ENCODE assay signal across 8 mouse cellular contexts in the genomic region with DNA sequence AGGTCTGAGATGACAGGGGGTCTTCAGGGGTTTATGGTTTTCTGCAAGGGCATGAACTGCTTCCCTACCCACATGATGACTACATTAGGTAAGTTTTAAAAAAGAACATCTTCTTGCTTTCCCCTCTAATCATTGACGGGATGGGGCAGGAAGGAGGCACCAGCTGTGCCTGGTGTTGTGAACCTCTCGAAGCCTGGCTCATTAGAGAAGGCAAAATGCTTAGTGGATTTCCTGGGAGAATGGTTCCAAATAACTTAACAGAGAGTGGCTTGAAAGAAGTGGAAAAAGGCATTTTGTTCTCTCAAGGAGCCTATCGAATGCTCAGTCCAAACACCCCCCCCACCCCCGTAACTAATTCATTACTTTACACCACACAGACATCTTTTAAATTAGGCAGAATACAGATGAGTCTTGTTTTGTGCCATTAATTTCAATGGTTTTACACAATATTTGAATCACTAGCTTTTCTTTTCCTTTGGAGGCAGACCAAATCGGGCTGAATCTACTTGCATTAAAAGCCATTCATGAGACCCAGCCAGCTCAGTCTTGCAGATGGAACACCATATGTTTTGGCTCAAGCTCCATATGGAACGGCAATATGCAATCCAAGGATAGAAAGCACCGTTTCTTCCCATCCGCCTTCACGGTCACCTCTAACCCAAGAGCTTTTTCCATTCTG.
DNase-seq lines count a peak whose midpoint lies in the region; ATAC-seq and TF ChIP-seq lines count a peak whose summit lies in the region.

No protein-coding gene starts in this region.

- no peak overlapping the region for H3K27ac ChIP-seq in lung, embryonic 16.5 days (ENCODE audit: low read length)
- H3K27ac ChIP-seq in left cerebral cortex, adult 2 months = no peak overlapping the region

- H3K4me1 ChIP-seq in lung, embryonic 16.5 days (replicated peaks; ENCODE audit: control insufficient read depth, insufficient read depth, low read length) = 0 out of 2 replicates have a peak, but pooled peaks cover 2% of the 10 kb centered on the region
- no peaks in the 10 kb centered on the region for H3K4me1 ChIP-seq in lung, adult 2 months (ENCODE audit: control insufficient read depth, insufficient read depth, low read length)

- H3K4me3 ChIP-seq in lung, embryonic 16.5 days (ENCODE audit: low read length) = no peak overlapping the region
- no peak overlapping the region for H3K4me3 ChIP-seq in lung, adult 2 months (replicated peaks; ENCODE audit: extremely low read depth, low read depth, low read length)
- H3K4me3 ChIP-seq in left cerebral cortex, adult 2 months = no peak overlapping the region

- no peak overlapping the region for H3K4me2 ChIP-seq in lung, embryonic 16.5 days (ENCODE audit: low read depth, low read length)

- TF ChIP-seq POLR2A in lung, adult 2 months (IDR thresholded peaks at IDR 0.05; ENCODE audit: borderline replicate concordance, extremely low read depth, low read depth, low read length) = no peak

- H3K27me3 ChIP-seq in lung, embryonic 16.5 days (ENCODE audit: control insufficient read depth, insufficient read depth, low read depth, low read length) = no peaks in the 10 kb centered on the region

- 58% methylated on average over 9 of the region's 9 CpGs for WGBS in lung, embryonic 16.5 days
- 73% methylated on average over 9 of the region's 9 CpGs for WGBS in lung, adult 2 months

- no peaks in the 10 kb centered on the region for H3K36me3 ChIP-seq in lung, embryonic 16.5 days (ENCODE audit: control insufficient read depth, insufficient read depth, low read length)

- intact Hi-C loops in left cerebral cortex, adult 2 months (cut with DNase I) = loop anchor here (1.0 to 5.0 kb wide), 2 partner anchors 72 to 190 kb away; no protein-coding TSS in a partner anchor

- ATAC-seq in lung, embryonic 16.5 days (ENCODE audit: low read depth) = peak; percentile 94

- no peaks in the 10 kb centered on the region for H3K9me3 ChIP-seq in lung, embryonic 16.5 days (ENCODE audit: control insufficient read depth, low read length)

- no peak for DNase-seq in lung, adult 2 months
- peak; percentile 66 to 68 for DNase-seq in frontal cortex, postnatal 10 days (ENCODE audit: low spot score in 2 of 2)
- DNase-seq in left cerebral cortex, adult 2 months (ENCODE audit: extremely low spot score in 1 of 2, low spot score in 2 of 2) = peak; percentile 66 to 74
- DNase-seq in right cerebral cortex, postnatal 36 days (ENCODE audit: low spot score in 2 of 2) = peak; percentile 83 to 89
- DNase-seq in kidney, postnatal 36 days = no peak
- DNase-seq in kidney, postnatal 10 days = no peak
- DNase-seq in adrenal gland, adult 2 months = no peak

- H3K9ac ChIP-seq in lung, embryonic 16.5 days (ENCODE audit: low read length) = no peak overlapping the region

- TF ChIP-seq CTCF in lung, adult 2 months (IDR thresholded peaks at IDR 0.05; ENCODE audit: insufficient read depth, low read length) = no peak
- no peak for TF ChIP-seq CTCF in left cerebral cortex, adult 2 months (IDR thresholded peaks at IDR 0.05)

Comparison
In these comparisons a context has a peak if more than half of its experiments do, and no peak if none do; other contexts are left out.
1. DNase-seq: peak in frontal cortex, postnatal 10 days (2 of 2), left cerebral cortex, adult 2 months (2 of 2) and right cerebral cortex, postnatal 36 days (2 of 2); none in lung, adult 2 months (single experiment), kidney, postnatal 36 days (0 of 2), kidney, postnatal 10 days (single experiment) and adrenal gland, adult 2 months (single experiment).